Mouse (Mus musculus) inflammation-experienced regulatory T-cells (primary cell): ENCODE results near the gene Vmn2r29. TPM values are rescaled to one million over a fixed set of nuclear protein-coding genes. Genes with fewer than 3 reads are reported as not detected.

Experiments
- polyA plus RNA-seq, 2 experiments: library from polyadenylated mRNA; unstranded; fragments of 100-300 nt; shearing (Covaris generic); gene quantifications; one replicate each; pipeline ENCODE4 v1.2.1; 2017

Gene Vmn2r29
- 1 to 10 TPM in 1 of 2 experiments, under 1 TPM in 1; 0.52 to 1.9 TPM for polyA plus RNA-seq

DNA sequence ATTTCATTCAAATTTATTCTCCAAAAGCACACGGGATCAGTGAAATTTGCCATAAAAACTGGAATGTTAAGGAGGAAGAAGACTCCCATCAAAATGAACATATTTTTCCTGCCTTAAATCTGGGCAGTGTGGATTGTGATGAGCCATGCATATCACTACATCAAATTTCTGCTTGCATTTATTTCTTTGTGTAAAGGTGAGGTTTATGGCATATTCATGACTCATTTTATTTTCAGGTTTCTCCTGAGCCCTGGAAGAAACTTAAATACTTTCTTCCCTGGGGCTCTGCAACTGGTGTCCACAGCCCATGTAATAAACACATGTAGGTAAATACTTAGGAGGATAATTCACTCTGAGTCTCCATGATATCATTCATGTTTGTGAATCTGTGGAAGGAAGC lies at the start of gene Vmn2r29:
TSS of gene Vmn2r29 (minus strand) at position 101 of the 400 bp plus-strand sequence.

DNA sequence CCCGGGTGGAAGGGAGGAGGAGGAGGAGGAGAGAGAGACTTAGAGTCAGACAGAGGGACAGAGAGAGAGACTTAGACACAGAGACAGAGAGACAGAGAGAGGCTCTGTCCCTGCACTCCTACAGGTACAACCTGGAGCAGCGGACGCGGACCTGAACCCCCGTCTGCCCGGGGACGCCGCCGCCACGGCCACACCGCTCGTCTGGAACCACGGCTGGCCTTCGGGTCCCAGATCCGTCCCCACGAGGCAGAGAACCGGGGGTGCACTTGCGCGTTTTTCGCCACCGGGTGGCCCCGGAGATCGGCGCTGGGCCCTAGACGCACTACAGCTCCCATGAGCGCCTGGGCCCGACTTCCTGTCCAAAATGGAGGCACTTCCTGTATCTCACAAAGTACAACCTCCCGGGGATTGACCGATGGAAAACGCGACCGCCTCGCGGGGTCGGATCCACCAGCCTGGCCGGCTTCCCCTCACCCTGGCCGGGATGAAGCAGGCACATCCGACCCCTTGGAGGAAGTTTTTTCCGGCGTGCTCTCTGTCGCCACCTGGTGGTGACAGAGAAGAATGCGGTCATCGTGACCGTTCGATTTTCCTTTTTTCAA lies 30.9 kb upstream of the Vmn2r29 start, which contains the start of gene Gm45844:
TSS of gene Gm45844 (minus strand) at position 324 of the 602 bp plus-strand sequence.

GRCm38 (mm10) chr7:7209313-7210151 lies 37.6 kb downstream of the Vmn2r29 start, which contains the start of gene Zfp772:
TSS of gene Zfp772 (minus strand) at chr7:7209998.

Other genes starting within 250 kb of the Vmn2r29 start
- gene Zfp954, start 125.8 kb downstream of the Vmn2r29 start, polyA plus RNA-seq = 10 to 100 TPM; 27.6 to 35.4 TPM
- 10 to 100 TPM; 12.1 to 13.1 TPM for gene Zfp773, start 110.6 kb downstream of the Vmn2r29 start, polyA plus RNA-seq
- gene Zfp418, start 76.0 kb downstream of the Vmn2r29 start, polyA plus RNA-seq = 1 to 10 TPM in 1 of 2 experiments, under 1 TPM in 1; 0.67 to 6.8 TPM
- 1 to 10 TPM; 4.5 to 9.6 TPM for gene Zfp772, start 37.3 kb downstream of the Vmn2r29 start, polyA plus RNA-seq
- gene Gm45844, start 31.0 kb upstream of the Vmn2r29 start, polyA plus RNA-seq = 1 to 10 TPM; 2.3 to 3.9 TPM
- 10 to 100 TPM; 66.9 to 71.3 TPM for gene Clcn4, start 53.5 kb upstream of the Vmn2r29 start, polyA plus RNA-seq
- under 1 TPM in 1 of 2 experiments, not detected in 1; 0.06 TPM for gene Vmn2r30, start 90.3 kb upstream of the Vmn2r29 start, polyA plus RNA-seq
- not detected for gene Gm45783, start 127.2 kb upstream of the Vmn2r29 start, polyA plus RNA-seq
- under 1 TPM; 0.24 to 0.95 TPM for gene Vmn2r31, start 152.4 kb upstream of the Vmn2r29 start, polyA plus RNA-seq
- gene Vmn2r32, start 232.7 kb upstream of the Vmn2r29 start, polyA plus RNA-seq = under 1 TPM; 0.05 to 0.15 TPM